Mouse (Mus musculus): ENCODE results near the gene Ptprs. TPM values are rescaled to one million over a fixed set of nuclear protein-coding genes. Genes with fewer than 3 reads are reported as not detected.

The Ptprs gene
- polyA plus RNA-seq (2015; fragmentation: Nextera tagmentation; extraction: Ambion mirVana) = 116 and 118 TPM in 2 replicates

- Histone ChIP-seq H3K36me3 (no peaks in the 10 kb centered on the region), H3K4me2 (replicated peaks) (peak within 1 kb of the TSS; percentile 99), H3K27ac (replicated peaks) (peak within 1 kb of the TSS; percentile 74), H3K27me3 (peaks cover 33% of the 10 kb centered on the region), H3K9me3 (replicated peaks) (no peaks in the 10 kb centered on the region), H3K9ac (peak within 1 kb of the TSS; percentile 76), H3K4me1 (peaks cover 65% of the 10 kb centered on the region), H3K4me3 (replicated peaks) (peak within 1 kb of the TSS; percentile 80)
- ATAC-seq (ENCODE audit: insufficient number of reproducible peaks, low FRiP score, low TSS enrichment, low read depth) = peak; percentile 89
- WGBS = under 1% methylated on average over 27 of the region's 27 CpGs
These were observed at the start of gene Ptprs for GRCm38 (mm10) chr17:56476402-56476752. Ptprs (minus strand) TSS chr17:56476483.

GRCm38 (mm10) chr17:56524943-56525342 lies 48.7 kb upstream of the Ptprs start:
- Histone ChIP-seq H3K27ac (replicated peaks) (no peak overlapping the region), H3K4me2 (replicated peaks) (no peak overlapping the region), H3K9ac (no peak overlapping the region), H3K9me3 (replicated peaks) (no peaks in the 10 kb centered on the region), H3K4me1 (no peaks in the 10 kb centered on the region), H3K27me3 (no peaks in the 10 kb centered on the region), H3K4me3 (replicated peaks) (no peak overlapping the region), H3K36me3 (no peaks in the 10 kb centered on the region)
- WGBS = 69% methylated on average over 4 of the region's 4 CpGs
- ATAC-seq (ENCODE audit: insufficient number of reproducible peaks, low FRiP score, low TSS enrichment, low read depth) = no peak

GRCm38 (mm10) chr17:56522744-56523143 lies 46.5 kb upstream of the Ptprs start:
- no peaks in the 10 kb centered on the region for H3K36me3 ChIP-seq
- WGBS = 39% methylated on average over 1 of the region's 1 CpGs
- no peak for ATAC-seq (ENCODE audit: insufficient number of reproducible peaks, low FRiP score, low TSS enrichment, low read depth)
- H3K9ac ChIP-seq = no peak overlapping the region
- H3K4me2 ChIP-seq (replicated peaks) = no peak overlapping the region
- H3K27me3 ChIP-seq = no peaks in the 10 kb centered on the region
- H3K27ac ChIP-seq (replicated peaks) = no peak overlapping the region
- H3K4me1 ChIP-seq = no peaks in the 10 kb centered on the region
- H3K9me3 ChIP-seq (replicated peaks) = no peaks in the 10 kb centered on the region
- H3K4me3 ChIP-seq (replicated peaks) = no peak overlapping the region

DNA sequence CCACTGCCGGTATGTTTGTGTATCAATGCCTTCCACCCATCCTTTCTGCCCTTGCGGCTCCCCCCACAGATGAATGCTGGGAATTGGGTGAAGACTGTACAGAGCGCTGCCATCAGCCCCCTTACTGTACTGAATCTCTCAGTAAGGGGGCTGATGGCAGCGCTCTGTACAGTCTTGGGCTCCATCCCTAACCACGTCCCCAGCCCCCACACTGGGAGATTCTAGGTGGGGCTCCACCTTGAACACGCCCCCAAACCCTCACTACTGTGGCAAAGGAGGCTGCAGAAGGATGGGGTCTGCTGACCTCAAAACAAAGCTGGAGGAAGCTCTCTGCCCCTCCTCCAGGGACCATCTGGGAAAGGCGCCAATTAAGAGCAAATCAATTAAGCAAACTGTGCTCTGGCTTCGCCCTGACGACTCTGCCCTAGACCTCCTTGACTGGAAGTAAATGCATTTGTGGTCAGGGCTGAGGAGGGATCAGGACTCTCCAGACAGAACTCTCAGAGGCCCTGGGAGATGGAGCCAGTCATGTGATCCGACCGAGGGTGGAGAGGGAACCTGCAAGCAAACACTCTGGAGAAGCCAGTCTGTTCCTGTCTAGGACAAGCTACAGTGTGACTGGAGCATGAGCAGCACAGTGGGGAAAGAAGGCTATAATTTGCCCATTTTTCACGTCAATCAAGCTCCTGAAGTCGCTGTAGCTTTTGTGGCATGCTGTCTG lies 39.6 kb upstream of the Ptprs start:
- Histone ChIP-seq H3K27me3 (peaks cover 33% of the 10 kb centered on the region), H3K4me1 (peaks cover 28% of the 10 kb centered on the region), H3K36me3 (no peaks in the 10 kb centered on the region), H3K4me3 (replicated peaks) (no peak overlapping the region), H3K9ac (no peak overlapping the region), H3K27ac (replicated peaks) (peak overlapping the region; percentile 41), H3K4me2 (replicated peaks) (peak overlapping the region; percentile 27), H3K9me3 (replicated peaks) (no peaks in the 10 kb centered on the region)
- WGBS = 6% methylated on average over 13 of the region's 13 CpGs
- peak; percentile 78 for ATAC-seq (ENCODE audit: insufficient number of reproducible peaks, low FRiP score, low TSS enrichment, low read depth)

DNA sequence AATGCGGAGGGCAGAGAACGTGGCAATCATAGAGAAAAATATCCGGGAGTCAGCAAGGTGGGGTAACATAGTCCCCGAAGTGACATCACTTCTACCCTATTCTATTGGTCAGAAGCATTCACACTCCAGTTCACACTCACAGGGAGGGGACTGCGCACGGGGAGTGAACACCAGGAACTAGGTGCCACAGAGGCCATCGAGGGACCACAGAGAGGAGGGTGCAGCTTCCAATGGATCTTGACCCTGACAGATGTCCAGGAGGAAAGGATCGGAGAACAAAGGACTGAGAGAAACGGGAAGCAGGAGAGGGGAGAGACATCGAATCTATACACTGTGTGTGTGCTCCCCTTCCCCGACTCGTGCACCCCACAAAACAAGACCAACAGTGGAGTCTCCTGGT lies 38.6 kb upstream of the Ptprs start:
- no peaks in the 10 kb centered on the region for H3K9me3 ChIP-seq (replicated peaks)
- H3K4me1 ChIP-seq = peaks cover 37% of the 10 kb centered on the region
- no peak overlapping the region for H3K4me3 ChIP-seq (replicated peaks)
- WGBS = 42% methylated on average over 12 of the region's 12 CpGs
- H3K27ac ChIP-seq (replicated peaks) = no peak overlapping the region
- H3K9ac ChIP-seq = no peak overlapping the region
- ATAC-seq (ENCODE audit: insufficient number of reproducible peaks, low FRiP score, low TSS enrichment, low read depth) = no peak
- H3K4me2 ChIP-seq (replicated peaks) = no peak overlapping the region
- H3K36me3 ChIP-seq = no peaks in the 10 kb centered on the region
- H3K27me3 ChIP-seq = peaks cover 43% of the 10 kb centered on the region

GRCm38 (mm10) chr17:56514330-56514729 lies 38.0 kb upstream of the Ptprs start:
- Histone ChIP-seq H3K36me3 (no peaks in the 10 kb centered on the region), H3K27me3 (peaks cover 49% of the 10 kb centered on the region), H3K4me3 (replicated peaks) (no peak overlapping the region), H3K27ac (replicated peaks) (no peak overlapping the region), H3K9ac (no peak overlapping the region), H3K4me2 (replicated peaks) (no peak overlapping the region), H3K9me3 (replicated peaks) (no peaks in the 10 kb centered on the region), H3K4me1 (peaks cover 42% of the 10 kb centered on the region)
- ATAC-seq (ENCODE audit: insufficient number of reproducible peaks, low FRiP score, low TSS enrichment, low read depth) = no peak

DNA sequence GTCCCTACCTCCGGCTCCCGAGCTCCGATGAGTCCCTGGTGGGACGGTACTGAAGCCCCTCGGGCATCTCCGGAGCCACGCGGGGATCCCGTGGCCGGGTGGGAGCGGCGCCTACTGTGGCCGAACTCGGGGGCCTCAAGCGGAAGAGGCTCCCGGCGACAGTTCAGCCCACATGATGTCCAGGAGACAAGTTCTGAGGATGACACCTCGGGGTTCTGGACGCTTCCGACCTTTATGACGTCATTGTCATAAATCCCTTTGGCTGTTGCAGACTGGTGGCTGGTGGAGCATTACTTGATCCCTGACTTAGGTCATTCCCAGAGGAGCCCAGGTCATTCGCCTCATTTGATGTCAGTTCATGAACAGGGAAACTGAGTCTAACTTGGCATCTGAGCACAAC lies 36.0 kb upstream of the Ptprs start, which contains the start of gene Znrf4:
Gene Znrf4, minus strand, starts transcription at position 122 of the 400 bp plus-strand sequence.
- Histone ChIP-seq H3K9ac (no peak within 1 kb of the TSS), H3K9me3 (replicated peaks) (no peaks in the 10 kb centered on the region), H3K27me3 (peaks cover 58% of the 10 kb centered on the region), H3K4me2 (replicated peaks) (peak within 1 kb of the TSS; percentile 56), H3K36me3 (no peaks in the 10 kb centered on the region), H3K4me3 (replicated peaks) (peak within 1 kb of the TSS; percentile 26), H3K4me1 (peaks cover 46% of the 10 kb centered on the region), H3K27ac (replicated peaks) (no peak within 1 kb of the TSS)
- 63% methylated on average over 22 of the region's 22 CpGs for WGBS
- ATAC-seq (ENCODE audit: insufficient number of reproducible peaks, low FRiP score, low TSS enrichment, low read depth) = no peak

DNA sequence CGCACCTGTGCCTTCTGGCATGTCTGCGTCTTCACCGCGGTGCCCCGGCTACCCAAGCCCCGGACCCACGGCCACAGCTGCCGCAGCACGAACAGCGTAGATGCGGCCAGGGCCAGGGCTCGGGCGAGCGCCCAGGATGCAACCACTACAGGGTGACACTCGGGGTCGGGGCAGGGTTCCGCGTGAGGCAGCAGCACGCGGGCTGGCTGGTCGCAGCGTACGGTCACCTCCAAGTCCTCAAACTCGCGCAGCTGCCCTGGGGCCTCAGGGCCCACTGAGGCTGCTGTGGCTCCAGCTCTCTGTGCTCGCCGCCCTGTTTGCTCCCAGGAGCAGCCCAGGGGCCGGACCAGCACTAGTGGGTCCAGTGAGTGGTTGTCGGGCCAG lies 35.4 kb upstream of the Ptprs start:
- H3K27ac ChIP-seq (replicated peaks) = no peak overlapping the region
- peak overlapping the region; percentile 26 for H3K4me3 ChIP-seq (replicated peaks)
- no peaks in the 10 kb centered on the region for H3K9me3 ChIP-seq (replicated peaks)
- 26% methylated on average over 29 of the region's 29 CpGs for WGBS
- H3K36me3 ChIP-seq = no peaks in the 10 kb centered on the region
- peak overlapping the region; percentile 56 for H3K4me2 ChIP-seq (replicated peaks)
- H3K9ac ChIP-seq = no peak overlapping the region
- H3K4me1 ChIP-seq = peaks cover 51% of the 10 kb centered on the region
- no peak for ATAC-seq (ENCODE audit: insufficient number of reproducible peaks, low FRiP score, low TSS enrichment, low read depth)
- H3K27me3 ChIP-seq = peaks cover 58% of the 10 kb centered on the region

DNA sequence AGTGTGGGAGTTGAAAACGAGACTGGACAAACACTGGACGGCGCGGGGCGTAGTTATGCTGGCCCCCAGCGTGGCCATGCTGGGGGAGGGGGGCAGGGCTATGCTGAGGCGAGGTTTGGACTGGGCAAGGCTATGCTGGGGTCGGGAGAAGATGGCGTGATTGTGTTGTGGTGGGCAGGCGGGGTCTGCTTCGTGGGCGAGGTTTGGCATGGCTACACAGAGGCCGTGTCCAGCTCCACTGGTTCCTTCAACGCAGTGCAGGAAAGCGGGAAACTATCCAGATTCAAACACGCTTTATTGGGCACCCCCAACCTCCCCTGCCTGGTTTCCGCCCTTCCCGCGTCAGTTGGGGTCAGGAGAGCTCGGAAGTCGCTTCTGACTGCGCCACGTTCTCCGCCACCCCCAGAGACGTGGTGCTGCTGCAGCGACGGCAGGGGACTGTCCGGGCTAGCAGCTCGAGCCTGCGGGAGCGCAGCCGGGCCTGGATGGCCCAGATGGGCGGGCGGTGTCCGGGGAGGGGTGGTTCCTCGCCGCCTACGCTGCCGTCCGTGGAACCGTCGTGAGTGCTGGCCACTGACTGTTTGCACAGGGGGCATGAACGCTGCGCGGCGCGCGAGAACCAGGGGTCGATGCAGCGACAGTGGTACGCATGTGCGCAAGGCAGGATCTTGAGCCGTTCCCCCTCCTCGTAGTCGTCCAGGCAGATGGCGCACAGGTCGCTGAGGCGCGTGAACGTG lies 34.9 kb upstream of the Ptprs start:
- Histone ChIP-seq H3K36me3 (no peaks in the 10 kb centered on the region), H3K9ac (no peak overlapping the region)
- WGBS = 6% methylated on average over 60 of the region's 60 CpGs

GRCm38 (mm10) chr17:56510473-56510969 lies 34.2 kb upstream of the Ptprs start:
- peak overlapping the region; percentile 56; the same call in 1 of the 2 replicates for H3K4me2 ChIP-seq (replicated peaks)
- WGBS = 27% methylated on average over 27 of the region's 27 CpGs
- H3K9me3 ChIP-seq (replicated peaks) = no peaks in the 10 kb centered on the region
- H3K27me3 ChIP-seq = peaks cover 58% of the 10 kb centered on the region
- no peak overlapping the region for H3K27ac ChIP-seq (replicated peaks)
- H3K36me3 ChIP-seq = no peaks in the 10 kb centered on the region
- ATAC-seq (ENCODE audit: insufficient number of reproducible peaks, low FRiP score, low TSS enrichment, low read depth) = no peak
- peak overlapping the region; percentile 4 for H3K4me3 ChIP-seq (replicated peaks)
- H3K9ac ChIP-seq = no peak overlapping the region
- peaks cover 46% of the 10 kb centered on the region for H3K4me1 ChIP-seq

More for the DNA sequence above, 34.9 kb upstream of the Ptprs start:
- Histone ChIP-seq H3K4me1 (peaks cover 52% of the 10 kb centered on the region), H3K4me3 (replicated peaks) (peak overlapping the region; percentile 26), H3K4me2 (replicated peaks) (peak overlapping the region; percentile 56), H3K9me3 (replicated peaks) (no peaks in the 10 kb centered on the region), H3K27ac (replicated peaks) (no peak overlapping the region), H3K27me3 (peaks cover 58% of the 10 kb centered on the region)
- ATAC-seq (ENCODE audit: insufficient number of reproducible peaks, low FRiP score, low TSS enrichment, low read depth) = no peak

DNA sequence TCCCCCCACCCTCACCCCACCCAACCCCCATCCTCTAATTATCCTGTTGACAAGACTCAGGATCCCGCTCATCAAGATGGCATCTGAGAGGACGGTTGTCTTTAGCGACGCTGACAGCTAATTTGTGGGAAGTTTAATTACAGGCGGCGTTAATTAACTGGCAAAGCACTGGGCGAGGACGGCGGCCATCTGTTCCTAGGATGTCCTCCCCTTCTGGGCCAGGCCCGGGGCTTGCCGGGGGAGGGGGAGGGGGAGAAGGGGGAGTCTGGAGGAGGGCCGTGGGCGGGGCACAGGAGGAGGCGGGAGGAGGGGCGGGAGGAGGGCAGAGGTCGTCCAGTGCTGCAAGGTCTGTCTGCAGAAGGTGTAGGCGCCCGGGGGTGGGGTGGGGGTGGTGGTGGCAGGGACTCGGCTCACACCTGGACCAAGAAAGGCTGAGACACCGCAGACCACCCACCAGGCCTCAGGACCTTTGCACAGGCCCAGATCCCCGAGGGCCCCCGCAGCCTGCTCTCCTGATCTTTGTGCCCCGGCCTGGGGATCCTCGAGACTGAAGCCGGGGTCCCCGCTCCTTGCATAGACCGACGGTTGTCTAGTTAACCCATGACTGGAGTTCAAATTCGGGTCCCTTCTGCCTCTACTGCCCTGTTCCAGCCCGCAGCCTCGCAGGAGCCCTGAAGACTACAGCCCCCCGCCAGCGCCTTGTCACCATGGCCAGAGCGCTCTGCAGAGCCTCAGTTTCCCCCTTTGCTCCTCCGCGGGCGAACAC lies 33.6 kb upstream of the Ptprs start:
- ATAC-seq (ENCODE audit: insufficient number of reproducible peaks, low FRiP score, low TSS enrichment, low read depth) = no peak
- H3K4me3 ChIP-seq (replicated peaks) = peak overlapping the region; percentile 4; the same call in 1 of the 2 replicates
- no peak overlapping the region for H3K27ac ChIP-seq (replicated peaks)
- H3K36me3 ChIP-seq = no peaks in the 10 kb centered on the region
- H3K4me2 ChIP-seq (replicated peaks) = peak overlapping the region; percentile 15; the same call in 1 of the 2 replicates
- H3K27me3 ChIP-seq = peaks cover 58% of the 10 kb centered on the region
- no peak overlapping the region for H3K9ac ChIP-seq
- no peaks in the 10 kb centered on the region for H3K9me3 ChIP-seq (replicated peaks)
- peaks cover 40% of the 10 kb centered on the region for H3K4me1 ChIP-seq
- WGBS = 3% methylated on average over 32 of the region's 37 CpGs

Data from embryonic facial prominence, embryonic 15.5 days (tissue).